Mouse (Mus musculus): ENCODE results near the gene Chchd3. TPM values are rescaled to one million over a fixed set of nuclear protein-coding genes. Genes with fewer than 3 reads are reported as not detected.

Gene Chchd3
- polyA plus RNA-seq, 1 experiment from 2014 or later: 126 TPM

DNA sequence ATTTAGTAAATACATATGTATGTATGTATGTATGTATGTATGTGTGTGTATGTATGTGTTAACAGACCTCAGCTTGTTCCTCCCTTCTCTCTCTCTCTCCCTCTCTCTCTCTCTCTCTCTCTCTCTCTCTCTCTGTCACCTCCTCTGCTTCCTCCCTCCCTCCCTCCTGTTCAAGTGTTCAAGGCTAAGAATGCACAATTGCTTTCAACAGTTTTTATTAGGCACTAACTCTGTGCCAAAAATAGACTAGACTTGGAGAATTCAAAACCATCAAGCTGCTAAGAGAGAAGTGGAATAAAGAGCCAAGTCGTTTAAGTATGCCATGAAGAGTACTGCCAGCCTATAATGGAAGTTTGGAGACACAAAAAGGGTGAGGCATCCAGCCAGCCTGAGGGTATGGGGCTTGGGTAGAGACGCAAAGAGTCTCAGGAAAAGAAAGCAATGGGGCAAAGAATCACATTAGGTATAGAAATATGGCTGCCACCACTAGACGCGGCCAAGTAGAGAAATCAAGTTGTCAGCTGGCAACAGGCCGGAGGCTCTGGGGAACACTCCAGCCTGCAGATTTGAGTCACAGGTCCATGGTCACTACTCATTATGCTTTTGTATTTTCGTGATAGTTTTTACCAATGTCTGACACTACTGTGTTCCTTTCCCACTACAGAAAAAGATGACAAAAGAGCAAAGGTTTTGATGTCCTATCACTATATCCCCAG lies 10.2 kb downstream of the Chchd3 start:
- Histone ChIP-seq H3K4me3 (no peak overlapping the region), H3K9me3 (replicated peaks) (no peaks in the 10 kb centered on the region), H3K4me1 (no peaks in the 10 kb centered on the region), H3K27me3 (ENCODE audit: low read depth, poor library complexity, severe bottlenecking) (no peaks in the 10 kb centered on the region), H3K36me3 (peaks cover 33% of the 10 kb centered on the region), H3K27ac (replicated peaks) (no peak overlapping the region)
- no peak for DNase-seq (ENCODE audit: low spot score)
- WGBS: 89% methylated on average over 6 of the region's 6 CpGs

GRCm38 (mm10) chr6:33043480-33043879 lies 16.6 kb downstream of the Chchd3 start:
- H3K9me3 ChIP-seq (replicated peaks): no peaks in the 10 kb centered on the region; the same call in 1 of the 2 replicates
- 89% methylated on average over 5 of the region's 5 CpGs for WGBS

GRCm38 (mm10) chr6:33042880-33043279 lies 17.2 kb downstream of the Chchd3 start:
- H3K4me1 ChIP-seq: no peaks in the 10 kb centered on the region
- no peak overlapping the region for H3K4me3 ChIP-seq
- peaks cover 39% of the 10 kb centered on the region for H3K36me3 ChIP-seq
- H3K27ac ChIP-seq (replicated peaks): no peak overlapping the region
- WGBS: 85% methylated on average over 1 of the region's 1 CpGs
- H3K27me3 ChIP-seq (ENCODE audit: low read depth, poor library complexity, severe bottlenecking): no peaks in the 10 kb centered on the region
- H3K9me3 ChIP-seq (replicated peaks): no peaks in the 10 kb centered on the region; the same call in 1 of the 2 replicates
- no peak for DNase-seq (ENCODE audit: low spot score)

More at GRCm38 (mm10) chr6:33043480-33043879, 16.6 kb downstream of the Chchd3 start:
- DNase-seq (ENCODE audit: low spot score): no peak
- H3K36me3 ChIP-seq: peaks cover 45% of the 10 kb centered on the region
- H3K4me3 ChIP-seq: no peak overlapping the region
- no peaks in the 10 kb centered on the region for H3K4me1 ChIP-seq
- H3K27ac ChIP-seq (replicated peaks): no peak overlapping the region
- no peaks in the 10 kb centered on the region for H3K27me3 ChIP-seq (ENCODE audit: low read depth, poor library complexity, severe bottlenecking)

GRCm38 (mm10) chr6:33041978-33042377 lies 18.1 kb downstream of the Chchd3 start:
- Histone ChIP-seq H3K27me3 (ENCODE audit: low read depth, poor library complexity, severe bottlenecking) (no peaks in the 10 kb centered on the region), H3K36me3 (peaks cover 35% of the 10 kb centered on the region), H3K4me3 (no peak overlapping the region), H3K9me3 (replicated peaks) (no peaks in the 10 kb centered on the region; the same call in 1 of the 2 replicates), H3K4me1 (peaks cover 7% of the 10 kb centered on the region), H3K27ac (replicated peaks) (no peak overlapping the region)
- no peak for DNase-seq (ENCODE audit: low spot score)
- 91% methylated on average over 2 of the region's 2 CpGs for WGBS

DNA sequence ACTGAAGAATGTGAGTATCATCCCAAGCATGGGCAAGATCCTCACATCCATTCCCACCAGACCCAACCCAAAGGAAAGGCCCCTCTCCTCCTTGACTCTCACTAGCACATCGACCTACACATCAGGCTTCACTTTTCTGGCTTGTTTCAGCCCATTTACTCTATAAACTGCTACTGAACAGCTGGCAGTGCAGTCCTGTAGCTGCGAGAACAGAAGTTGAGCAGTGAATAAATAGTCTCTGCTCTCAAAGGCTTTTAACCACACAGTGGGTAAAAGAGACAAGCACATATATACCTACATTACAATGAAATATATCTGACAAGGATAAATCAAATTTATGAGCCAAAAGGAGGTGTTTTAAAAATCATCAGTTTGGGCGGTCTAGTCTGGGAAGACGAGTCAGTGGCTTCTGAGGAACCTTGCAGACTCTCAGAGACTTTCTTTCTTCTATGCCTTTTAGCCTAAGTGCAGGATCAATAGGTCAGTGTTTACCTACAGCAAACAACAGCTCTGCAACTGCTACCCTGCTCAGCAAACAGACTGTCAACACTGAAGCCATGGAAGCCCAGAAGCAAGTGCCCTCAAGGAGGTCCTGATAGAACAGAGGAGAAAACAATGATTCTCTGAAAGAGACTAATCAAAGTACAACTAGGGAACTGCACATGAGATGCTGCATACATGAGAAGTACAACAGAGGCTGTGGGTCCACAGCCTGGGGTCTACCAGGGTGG lies 19.5 kb downstream of the Chchd3 start:
- Histone ChIP-seq H3K4me1 (peaks cover 16% of the 10 kb centered on the region), H3K9me3 (replicated peaks) (no peaks in the 10 kb centered on the region; the same call in 1 of the 2 replicates), H3K27me3 (ENCODE audit: low read depth, poor library complexity, severe bottlenecking) (no peaks in the 10 kb centered on the region), H3K27ac (replicated peaks) (no peak overlapping the region), H3K4me3 (no peak overlapping the region), H3K36me3 (peaks cover 29% of the 10 kb centered on the region)
- 88% methylated on average over 4 of the region's 4 CpGs for WGBS
- no peak for DNase-seq (ENCODE audit: low spot score)

DNA sequence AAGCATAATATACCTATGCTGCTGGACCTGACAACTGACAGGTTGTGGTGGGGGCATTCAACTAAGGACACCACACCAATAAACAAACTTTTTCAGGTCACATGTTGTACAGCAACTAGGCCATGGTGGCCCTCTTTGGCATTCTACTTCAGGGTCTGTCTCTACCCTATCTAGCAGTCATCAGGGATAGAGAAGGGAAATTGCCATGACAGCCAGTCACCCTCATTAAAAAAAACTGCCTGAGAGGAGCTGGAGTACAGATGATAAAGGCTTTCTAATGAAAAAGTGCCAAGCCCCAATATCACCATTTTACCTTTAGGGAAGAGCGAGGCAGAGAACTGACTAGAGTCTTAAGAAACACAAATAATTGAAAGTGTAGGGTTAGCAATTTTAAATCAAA lies 27.5 kb downstream of the Chchd3 start:
- H3K27me3 ChIP-seq (ENCODE audit: low read depth, poor library complexity, severe bottlenecking): no peaks in the 10 kb centered on the region
- H3K27ac ChIP-seq (replicated peaks): no peak overlapping the region
- H3K36me3 ChIP-seq: peaks cover 9% of the 10 kb centered on the region
- H3K9me3 ChIP-seq (replicated peaks): no peaks in the 10 kb centered on the region
- peaks cover 15% of the 10 kb centered on the region for H3K4me1 ChIP-seq
- H3K4me3 ChIP-seq: no peak overlapping the region
- DNase-seq (ENCODE audit: low spot score): no peak
- WGBS: 100% methylated on average over 1 of the region's 1 CpGs

DNA sequence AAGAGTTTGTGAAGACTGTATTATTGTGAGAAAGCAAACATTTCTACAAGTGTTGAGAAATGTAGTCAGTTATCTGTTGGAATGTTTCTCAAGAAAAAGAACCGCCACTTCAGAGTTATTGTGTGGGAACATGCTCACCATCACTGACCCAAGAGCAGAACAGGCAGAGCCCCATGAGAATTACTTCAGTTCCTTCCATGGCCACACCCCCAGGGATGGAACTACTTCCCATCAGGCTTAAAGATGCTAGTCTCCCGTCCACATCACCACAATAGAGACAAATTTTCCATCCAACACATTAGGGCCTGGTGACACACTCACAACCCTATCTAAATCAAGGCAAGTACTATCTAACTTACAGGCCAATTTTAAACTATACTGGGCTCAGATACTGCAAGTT lies 28.4 kb downstream of the Chchd3 start:
- Histone ChIP-seq H3K36me3 (peaks cover 9% of the 10 kb centered on the region), H3K27me3 (ENCODE audit: low read depth, poor library complexity, severe bottlenecking) (no peaks in the 10 kb centered on the region), H3K4me1 (peaks cover 5% of the 10 kb centered on the region; the same call in 1 of the 2 replicates), H3K4me3 (no peak overlapping the region), H3K9me3 (replicated peaks) (no peaks in the 10 kb centered on the region), H3K27ac (replicated peaks) (no peak overlapping the region)
- 77% methylated on average over 2 of the region's 2 CpGs for WGBS
- DNase-seq (ENCODE audit: low spot score): no peak

GRCm38 (mm10) chr6:33028296-33028695 lies 31.8 kb downstream of the Chchd3 start:
- Histone ChIP-seq H3K9me3 (replicated peaks) (no peaks in the 10 kb centered on the region), H3K36me3 (peaks cover 9% of the 10 kb centered on the region; the same call in 1 of the 2 replicates), H3K4me3 (no peak overlapping the region), H3K27me3 (ENCODE audit: low read depth, poor library complexity, severe bottlenecking) (no peaks in the 10 kb centered on the region), H3K27ac (replicated peaks) (no peak overlapping the region), H3K4me1 (no peaks in the 10 kb centered on the region)
- DNase-seq (ENCODE audit: low spot score): no peak
- WGBS: 95% methylated on average over 6 of the region's 6 CpGs

GRCm38 (mm10) chr6:33025041-33025440 lies 35.0 kb downstream of the Chchd3 start:
- Histone ChIP-seq H3K4me3 (no peak overlapping the region), H3K27me3 (ENCODE audit: low read depth, poor library complexity, severe bottlenecking) (no peaks in the 10 kb centered on the region), H3K27ac (replicated peaks) (no peak overlapping the region), H3K36me3 (peaks cover 9% of the 10 kb centered on the region; the same call in 1 of the 2 replicates), H3K4me1 (no peaks in the 10 kb centered on the region), H3K9me3 (replicated peaks) (no peaks in the 10 kb centered on the region)
- DNase-seq (ENCODE audit: low spot score): no peak
- 97% methylated on average over 2 of the region's 2 CpGs for WGBS

- DNase-seq (ENCODE audit: low spot score): no peak
- Histone ChIP-seq H3K36me3 (peaks cover 11% of the 10 kb centered on the region; the same call in 1 of the 2 replicates), H3K4me3 (no peak overlapping the region), H3K27me3 (ENCODE audit: low read depth, poor library complexity, severe bottlenecking) (no peaks in the 10 kb centered on the region), H3K9me3 (replicated peaks) (no peaks in the 10 kb centered on the region), H3K27ac (replicated peaks) (no peak overlapping the region), H3K4me1 (no peaks in the 10 kb centered on the region)
- WGBS: 83% methylated on average over 3 of the region's 3 CpGs
Observed at GRCm38 (mm10) chr6:33004607-33005006, 55.5 kb downstream of the Chchd3 start.

DNA sequence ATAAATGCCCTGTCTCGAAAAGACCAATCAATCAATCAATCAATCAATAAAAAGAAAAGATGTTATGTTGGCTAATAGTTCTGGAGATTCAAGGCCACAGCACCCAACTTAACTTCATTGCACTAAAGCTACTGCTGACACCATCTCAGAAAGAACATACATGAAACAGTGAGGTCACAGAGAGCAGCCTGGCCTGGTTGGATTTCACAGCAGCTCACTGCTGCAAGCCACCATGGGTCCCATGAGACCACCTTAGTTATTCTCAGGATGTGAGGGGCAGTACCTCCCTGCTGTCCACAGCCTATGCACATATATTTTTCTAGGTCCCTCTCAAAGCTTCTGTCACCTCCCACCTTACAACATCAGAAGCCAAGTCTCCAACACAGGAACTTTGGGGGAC lies 57.1 kb downstream of the Chchd3 start:
- H3K36me3 ChIP-seq: peaks cover 7% of the 10 kb centered on the region; the same call in 1 of the 2 replicates
- 87% methylated on average over 1 of the region's 1 CpGs for WGBS
- H3K4me3 ChIP-seq: no peak overlapping the region
- H3K9me3 ChIP-seq (replicated peaks): no peaks in the 10 kb centered on the region
- no peaks in the 10 kb centered on the region for H3K4me1 ChIP-seq
- no peak for DNase-seq (ENCODE audit: low spot score)
- no peak overlapping the region for H3K27ac ChIP-seq (replicated peaks)
- H3K27me3 ChIP-seq (ENCODE audit: low read depth, poor library complexity, severe bottlenecking): no peaks in the 10 kb centered on the region

DNA sequence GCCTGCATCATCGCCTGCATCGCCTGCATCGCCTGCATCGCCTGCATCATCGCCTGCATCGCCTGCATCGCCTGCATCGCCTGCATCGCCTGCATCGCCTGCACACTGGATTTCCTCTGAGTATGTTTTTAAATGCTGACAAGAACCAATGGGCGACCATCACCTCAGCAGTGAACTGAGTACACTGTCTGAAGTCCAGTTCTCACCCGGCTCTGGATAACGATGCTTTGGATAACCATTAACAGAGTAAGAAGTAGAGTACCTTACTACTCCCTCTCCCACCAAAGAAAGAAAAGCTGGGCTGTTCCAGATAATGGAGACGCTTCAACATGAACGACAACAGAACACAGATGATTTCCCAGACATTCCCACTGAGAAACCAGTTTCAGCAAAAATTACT lies 58.8 kb downstream of the Chchd3 start:
- no peak overlapping the region for H3K4me3 ChIP-seq
- no peaks in the 10 kb centered on the region for H3K36me3 ChIP-seq
- no peak overlapping the region for H3K27ac ChIP-seq (replicated peaks)
- no peaks in the 10 kb centered on the region for H3K4me1 ChIP-seq
- WGBS: 96% methylated on average over 15 of the region's 15 CpGs
- H3K9me3 ChIP-seq (replicated peaks): no peaks in the 10 kb centered on the region
- DNase-seq (ENCODE audit: low spot score): no peak
- no peaks in the 10 kb centered on the region for H3K27me3 ChIP-seq (ENCODE audit: low read depth, poor library complexity, severe bottlenecking)

- no peaks in the 10 kb centered on the region for H3K27me3 ChIP-seq (ENCODE audit: low read depth, poor library complexity, severe bottlenecking)
- no peaks in the 10 kb centered on the region; the same call in 1 of the 2 replicates for H3K36me3 ChIP-seq
- no peak overlapping the region for H3K4me3 ChIP-seq
- DNase-seq (ENCODE audit: low spot score): no peak
- H3K4me1 ChIP-seq: no peaks in the 10 kb centered on the region
- no peak overlapping the region for H3K27ac ChIP-seq (replicated peaks)
- H3K9me3 ChIP-seq (replicated peaks): no peaks in the 10 kb centered on the region
- 94% methylated on average over 1 of the region's 1 CpGs for WGBS
Observed at GRCm38 (mm10) chr6:32996597-32996996, 63.5 kb downstream of the Chchd3 start.

Data from midbrain, embryonic 10.5 days (tissue).